Mouse (Mus musculus): ENCODE data around the gene Matn1. TPM values are rescaled to one million over a fixed set of nuclear protein-coding genes. Genes with fewer than 3 reads are reported as not detected.

The Matn1 gene
- total RNA-seq, 2 experiments from 2014 or later: 0.41 to 0.64 TPM

GRCm38 (mm10) chr4:131000614-131001178 lies 56.5 kb downstream of the Matn1 start:
- Histone ChIP-seq H3K4me3 (no peak overlapping the region), H3K27ac (no peak overlapping the region)
- DNase-seq (ENCODE audit: low spot score in 2 of 2): peak in 1 of 2 experiments; percentile 5
- TF ChIP-seq CTCF (conservative IDR thresholded peaks at IDR 0.05): no peak

Other genes starting within 250 kb of the Matn1 start
- gene Sdc3, start 151.8 kb upstream of the Matn1 start, total RNA-seq (2021): 100 to 1,000 TPM; 130 to 140 TPM
- gene Laptm5, start 31.3 kb upstream of the Matn1 start, total RNA-seq (2021): 10 to 100 TPM; 33.9 to 34.0 TPM